Mouse (Mus musculus): ENCODE measurements around the gene Mrpl55. TPM values are rescaled to one million over a fixed set of nuclear protein-coding genes. Genes with fewer than 3 reads are reported as not detected.

Mrpl55 gene
- 47.7 and 62.4 TPM in 2 replicates for polyA plus RNA-seq (2012; rRNA removed)

DNA sequence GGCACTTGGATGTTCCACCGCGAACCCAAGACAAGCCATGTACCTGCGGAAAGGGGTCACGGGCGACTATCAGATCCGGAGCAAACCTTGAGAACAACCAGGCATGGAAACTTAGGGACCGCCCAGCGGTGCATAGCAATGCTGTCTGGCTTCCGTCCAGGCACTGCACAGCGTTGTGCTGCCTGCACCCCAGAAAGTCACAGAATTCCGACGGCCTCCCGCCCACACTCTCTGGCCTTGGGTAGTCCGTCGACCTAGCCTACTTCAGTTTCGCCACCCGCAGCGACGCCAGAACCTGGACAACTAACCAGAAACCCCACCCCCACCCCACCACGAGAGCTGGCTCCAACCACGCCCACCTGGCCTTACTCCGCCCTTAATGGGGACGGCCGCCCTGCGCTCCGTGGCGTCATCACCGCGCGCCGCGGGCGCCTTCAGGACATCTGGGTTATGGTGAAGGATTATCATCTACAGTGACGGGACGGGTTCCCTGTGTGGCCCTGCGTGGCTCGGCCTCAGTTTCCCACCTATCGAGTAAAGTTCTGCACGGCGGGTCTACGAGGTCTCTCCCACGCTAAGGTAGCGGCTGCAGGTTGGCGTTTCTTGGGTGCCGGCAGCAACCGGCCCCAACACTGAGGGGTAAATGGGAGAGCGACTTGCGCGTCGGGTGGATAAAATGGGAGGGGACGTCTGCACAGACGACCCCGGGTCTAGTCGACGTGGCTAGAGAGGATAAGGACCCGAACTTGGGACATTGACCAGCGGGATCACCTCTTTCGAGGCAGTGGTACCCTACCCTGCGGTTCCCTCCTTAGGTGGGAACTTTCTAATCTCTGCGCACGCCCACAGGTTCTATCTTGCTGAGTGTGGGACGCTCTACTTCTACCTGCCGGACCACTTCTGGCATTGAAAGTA is at the start of gene Mrpl55:
TSS of gene Mrpl55 (plus strand) at position 406 of the 915 bp plus-strand sequence.
- DNase-seq (ENCODE audit: low read depth) = no peak

DNA sequence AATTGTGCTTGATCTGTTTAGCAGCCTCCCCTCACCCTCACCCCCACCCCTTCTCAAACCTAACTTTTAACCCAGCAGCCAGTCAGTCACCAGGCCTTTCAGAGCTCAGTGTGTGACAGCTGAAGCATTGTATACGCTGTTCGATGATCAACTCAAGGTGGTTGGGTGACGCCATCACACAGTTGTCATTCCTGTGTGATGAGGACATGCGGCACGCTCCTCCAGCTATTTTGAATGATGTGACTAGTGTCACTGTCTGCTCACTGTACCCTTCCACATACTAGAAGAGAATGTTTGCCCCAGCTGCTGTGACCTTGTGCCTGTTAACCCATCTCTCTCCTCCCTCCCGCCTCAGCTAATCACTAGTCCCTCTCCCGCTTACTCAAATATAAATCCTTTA is 48.1 kb upstream of the Mrpl55 start:
- DNase-seq (ENCODE audit: low read depth) = no peak

DNA sequence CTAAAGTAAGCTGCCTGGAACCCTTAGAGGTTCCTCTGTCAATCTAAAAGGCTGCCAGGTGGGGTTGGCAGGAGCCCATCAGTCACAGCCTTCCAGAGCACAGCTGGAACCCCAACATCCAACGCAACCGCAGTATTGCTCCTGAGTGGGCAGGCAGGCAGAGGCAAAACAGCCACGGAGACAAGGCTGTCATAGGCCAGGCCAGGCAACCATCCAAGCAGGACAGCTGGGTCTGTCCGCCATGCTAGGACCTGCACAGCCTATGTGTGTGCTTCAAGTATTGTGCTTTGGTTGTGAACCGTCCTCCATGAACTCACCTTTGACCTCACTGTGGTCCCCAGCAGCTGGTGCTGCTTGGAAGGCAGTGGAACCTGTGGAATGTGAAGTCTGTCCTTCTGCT is 46.4 kb upstream of the Mrpl55 start:
- DNase-seq (ENCODE audit: low read depth) = no peak

- no peak for DNase-seq (ENCODE audit: low read depth)
These were observed 43.2 kb upstream of the Mrpl55 start for GRCm38 (mm10) chr11:59159099-59159498.

DNA sequence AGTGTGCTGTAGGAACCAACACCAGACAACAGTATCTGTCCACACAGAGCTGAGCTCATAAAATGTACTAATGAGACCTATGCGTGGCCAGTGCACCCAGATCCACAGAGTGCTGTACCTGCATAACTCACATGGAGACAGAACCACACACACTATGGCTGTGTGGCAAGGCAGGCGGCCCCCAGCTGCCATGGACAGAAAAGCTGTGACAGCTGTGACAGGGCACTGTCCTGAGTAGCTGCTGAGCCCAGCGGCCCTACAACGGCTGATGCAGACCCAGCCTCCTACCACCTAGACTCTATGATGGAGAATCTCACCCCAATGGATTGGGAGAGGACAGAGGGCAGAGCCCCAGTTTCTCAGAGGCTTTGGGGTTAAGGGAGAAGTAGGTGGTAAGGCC is 42.7 kb upstream of the Mrpl55 start:
- no peak for DNase-seq (ENCODE audit: low read depth)

DNA sequence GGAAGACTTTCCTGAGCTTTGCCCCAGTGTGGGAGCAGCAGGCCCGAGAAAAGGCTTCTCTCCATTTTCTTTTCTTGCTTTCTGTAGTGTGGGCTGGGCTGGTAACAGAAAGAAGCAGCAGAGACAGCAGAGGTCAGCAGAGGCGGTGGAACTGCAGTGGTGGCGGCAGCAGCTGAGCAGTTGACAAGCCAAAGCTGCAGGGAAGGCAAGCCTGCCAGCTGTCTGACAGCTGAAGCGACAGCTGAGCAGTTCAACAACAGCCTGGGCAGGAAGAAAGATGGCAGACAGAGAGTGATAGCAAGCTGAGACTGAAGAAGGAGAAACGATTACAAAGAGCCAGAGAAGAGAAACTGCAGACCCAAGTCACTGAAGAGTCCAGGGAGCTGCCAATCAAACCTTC is 40.9 kb upstream of the Mrpl55 start:
- DNase-seq (ENCODE audit: low read depth) = no peak

GRCm38 (mm10) chr11:59162443-59163254 is 39.6 kb upstream of the Mrpl55 start:
- no peak for DNase-seq (ENCODE audit: low read depth)

- no peak for DNase-seq (ENCODE audit: low read depth)
These were observed 38.7 kb upstream of the Mrpl55 start, which contains the start of gene Iba57 for GRCm38 (mm10) chr11:59163255-59164236. Gene Iba57, minus strand, starts transcription at chr11:59163739.

GRCm38 (mm10) chr11:59164384-59164783 is 37.9 kb upstream of the Mrpl55 start:
- DNase-seq (ENCODE audit: low read depth) = no peak

DNA sequence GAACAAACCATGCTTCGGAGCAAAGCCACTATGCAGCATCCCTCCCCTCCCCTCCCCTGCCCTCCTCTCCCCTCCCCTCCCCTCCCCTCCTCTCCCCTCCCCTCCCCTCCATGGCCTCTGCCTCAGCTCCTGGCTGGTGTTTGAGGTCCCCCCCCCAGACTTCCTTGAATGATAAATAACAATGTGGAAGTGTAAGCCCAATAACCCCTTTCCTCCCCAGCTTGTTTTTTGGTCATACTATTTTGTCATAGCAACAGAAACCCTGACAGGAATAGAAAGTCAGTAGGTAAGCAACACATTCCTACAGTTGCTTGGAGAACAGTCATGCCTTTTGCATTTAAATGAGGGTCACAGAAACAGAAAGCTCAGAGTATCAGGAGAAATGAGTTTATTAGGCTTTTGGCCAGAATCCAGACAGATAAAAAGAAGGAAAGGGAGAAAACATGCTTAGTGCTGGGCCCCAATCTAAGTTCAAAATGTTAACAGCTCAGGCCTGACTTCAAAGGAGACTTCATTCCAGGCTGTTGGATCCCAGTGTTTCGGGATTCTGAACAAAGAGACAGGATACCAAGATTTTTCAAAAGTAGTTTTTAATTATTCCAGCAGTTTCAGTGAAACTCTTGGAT is 36.6 kb upstream of the Mrpl55 start:
- DNase-seq (ENCODE audit: low read depth) = no peak

DNA sequence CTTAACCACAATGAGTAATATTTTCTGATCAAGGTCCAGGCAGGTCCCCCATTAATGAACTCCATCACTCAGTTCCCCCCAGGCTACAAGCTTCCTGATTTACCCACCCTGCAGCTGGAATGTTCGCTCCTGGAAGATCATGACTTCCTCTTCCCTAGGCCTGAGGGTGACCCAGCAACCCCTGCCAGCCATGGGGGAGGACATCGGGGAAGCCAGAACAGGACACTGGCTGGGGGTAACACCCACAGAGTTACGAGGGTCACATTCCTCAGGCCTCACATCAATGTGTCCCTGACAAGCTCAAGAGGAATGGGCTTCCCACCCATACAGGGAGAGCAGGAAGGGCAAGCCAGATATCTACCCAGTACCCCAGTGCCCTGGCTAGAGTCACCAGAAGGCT is 32.5 kb upstream of the Mrpl55 start:
- DNase-seq (ENCODE audit: low read depth) = no peak

DNA sequence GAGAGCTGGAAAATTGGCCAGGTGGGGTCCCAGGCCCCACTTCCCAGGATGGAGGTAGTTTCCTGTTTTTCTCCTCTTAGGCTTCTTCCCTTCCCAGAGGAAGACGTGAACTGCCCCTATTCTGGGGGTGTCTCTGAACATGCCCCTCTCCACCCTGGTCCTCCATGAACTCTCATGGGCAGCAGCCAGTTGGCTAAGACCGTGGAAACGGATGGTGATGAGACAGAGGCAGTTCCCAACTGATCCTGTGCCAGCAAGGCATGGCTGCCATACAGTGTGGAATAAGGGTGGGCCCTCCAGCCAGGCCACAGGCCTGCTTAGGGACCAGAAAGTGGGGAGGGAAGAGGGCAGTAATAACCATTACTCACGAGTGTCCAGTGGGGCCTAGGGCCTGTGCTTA is 31.7 kb upstream of the Mrpl55 start:
- no peak for DNase-seq (ENCODE audit: low read depth)

DNA sequence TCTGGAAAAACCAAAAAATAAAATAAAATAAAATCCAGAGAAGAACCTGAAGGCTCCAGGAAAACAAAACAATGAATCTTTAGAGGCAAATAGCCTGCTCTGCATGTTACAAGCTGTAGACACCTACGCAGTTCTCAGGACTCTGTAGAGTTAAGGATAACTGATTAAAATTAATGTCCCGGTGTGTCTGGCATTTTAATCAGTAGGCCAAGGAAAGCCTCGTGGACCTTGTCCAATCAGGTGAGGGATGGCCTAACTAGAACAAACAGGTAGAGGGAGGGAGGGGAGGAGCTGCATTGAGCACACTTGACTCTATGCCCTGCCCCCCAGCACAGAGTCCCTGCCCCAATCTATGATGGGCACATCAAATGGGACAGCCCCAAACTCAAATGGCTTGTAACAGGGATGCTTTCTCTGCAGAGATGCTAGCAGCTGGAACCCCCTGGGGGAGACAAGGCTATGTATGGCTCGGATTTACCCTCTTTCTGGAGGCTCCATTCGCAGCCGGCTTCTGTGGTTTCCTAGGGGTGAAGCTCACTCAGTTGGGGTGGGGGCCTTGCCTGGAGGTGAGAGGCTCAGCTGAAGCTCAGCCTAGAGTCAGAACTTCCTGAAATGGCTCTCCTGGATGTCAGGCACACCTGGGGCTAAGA is 28.0 kb upstream of the Mrpl55 start:
- no peak for DNase-seq (ENCODE audit: low read depth)

DNA sequence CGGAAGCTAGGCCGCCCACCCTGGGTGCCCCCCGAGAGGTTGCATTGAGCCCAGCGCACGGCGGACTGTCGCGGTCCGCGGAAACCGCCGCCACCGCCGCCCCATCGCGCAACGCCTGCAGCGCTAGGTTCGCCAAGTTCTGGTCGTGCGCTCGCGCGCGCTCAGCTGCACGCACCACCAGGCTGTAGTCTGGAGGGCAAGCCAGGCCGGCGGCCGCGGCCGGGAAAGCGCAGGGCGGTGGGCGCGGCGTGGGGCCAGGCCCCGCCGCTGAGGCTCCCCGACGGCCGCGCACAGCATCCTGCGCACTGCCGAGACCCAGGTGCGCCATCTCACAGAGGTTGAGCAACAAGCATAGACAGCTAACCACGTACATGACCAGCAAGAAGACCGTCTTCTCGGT is 25.8 kb upstream of the Mrpl55 start:
- DNase-seq (ENCODE audit: low read depth) = no peak

DNA sequence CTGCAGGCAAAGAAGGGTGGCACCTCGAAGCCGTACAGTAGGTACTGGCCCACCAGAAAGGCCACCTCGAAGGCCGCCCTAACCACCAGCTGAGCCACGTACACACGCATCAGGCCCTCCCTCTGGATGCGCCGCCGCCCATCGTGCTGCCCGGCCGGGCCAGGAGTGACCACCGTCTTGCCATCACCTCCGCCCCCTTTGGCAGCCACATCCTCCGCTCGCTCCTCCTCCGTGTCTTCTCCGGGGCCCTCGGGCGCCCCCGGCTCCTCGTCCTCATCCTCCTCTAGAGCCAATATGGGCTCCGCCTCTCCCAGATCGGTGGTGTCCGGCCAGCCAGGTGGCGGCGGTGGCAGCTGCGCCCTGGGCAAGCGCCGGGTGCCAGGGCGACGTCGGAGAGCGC is 25.4 kb upstream of the Mrpl55 start:
- no peak for DNase-seq (ENCODE audit: low read depth)

GRCm38 (mm10) chr11:59182864-59183331 is 19.4 kb upstream of the Mrpl55 start, which contains the start of gene Gjc2:
Gene Gjc2, minus strand, starts transcription at chr11:59183213.
- no peak for DNase-seq (ENCODE audit: low read depth)

- no peak for DNase-seq (ENCODE audit: low read depth)
These were observed 18.5 kb upstream of the Mrpl55 start for GRCm38 (mm10) chr11:59183821-59184220.

GRCm38 (mm10) chr11:59185490-59185889 is 16.8 kb upstream of the Mrpl55 start:
- DNase-seq (ENCODE audit: low read depth) = no peak

DNA sequence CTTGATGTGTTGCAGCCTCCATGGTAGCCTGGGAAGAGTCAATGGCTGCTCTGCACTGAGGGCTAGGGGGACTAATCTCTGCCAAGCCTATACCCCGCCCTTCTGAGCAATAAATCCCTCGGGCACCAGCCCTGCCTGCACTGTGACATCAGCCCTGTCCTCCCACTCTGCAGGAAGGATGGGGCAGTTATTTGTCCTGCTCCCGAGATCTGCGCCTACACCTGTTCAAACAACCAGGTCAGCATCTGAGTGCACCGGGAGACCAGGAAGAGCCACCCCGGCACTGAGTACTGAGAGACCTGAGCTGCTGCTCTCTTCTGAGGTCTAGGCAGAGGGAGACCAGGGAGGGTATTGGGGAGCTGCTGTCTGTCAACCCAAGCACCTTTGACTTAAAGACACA is 14.6 kb upstream of the Mrpl55 start:
- no peak for DNase-seq (ENCODE audit: low read depth)

Measured in gonadal fat pad, adult 2 months (tissue).